Mouse (Mus musculus) intestine, embryonic 15.5 days (tissue): ENCODE data around the gene Gm14434. TPM values are rescaled to one million over a fixed set of nuclear protein-coding genes. Genes with fewer than 3 reads are reported as not detected.
"Not testable (repeated sequence)": the region's sequence is repeated elsewhere in the genome, so short reads cannot be mapped to it uniquely, and the experiment has no call there.

Source experiments
- ATAC-seq: fragments of 200-750 bp; cut with Nextera tagmentation; 2 replicates; pipeline ENCODE4 v1.8.0; 2017; ENCODE audit warnings: moderate TSS enrichment, moderate library complexity
- H3K27ac ChIP-seq: fragments of 300-500 bp; sonication (generic); 2 replicates; pipeline ENCODE4 v1.5.1; 2015; ENCODE audit warnings: mild to moderate bottlenecking, inconsistent platforms
- H3K27me3 ChIP-seq: fragments of 300-500 bp; sonication (generic); replicated peaks from 2 replicates; pipeline ENCODE4 v1.6.1; 2015; ENCODE audit warnings: inconsistent platforms
- H3K36me3 ChIP-seq: fragments of 300-500 bp; sonication (generic); 2 replicates; pipeline ENCODE4 v1.6.1; 2015; ENCODE audit warnings: inconsistent platforms
- H3K4me1 ChIP-seq: fragments of 300-500 bp; sonication (generic); replicated peaks from 2 replicates; pipeline ENCODE4 v1.6.1; 2015; ENCODE audit warnings: inconsistent platforms
- H3K4me2 ChIP-seq: fragments of 300-500 bp; sonication (generic); replicated peaks from 2 replicates; pipeline ENCODE4 v1.6.1; 2015; ENCODE audit warnings: mild to moderate bottlenecking, inconsistent platforms
- H3K4me3 ChIP-seq: fragments of 300-500 bp; sonication (generic); replicated peaks from 2 replicates; pipeline ENCODE4 v1.5.1; 2015; ENCODE audit warnings: inconsistent platforms
- H3K9ac ChIP-seq: fragments of 300-500 bp; sonication (generic); 2 replicates; pipeline ENCODE4 v1.6.1; 2015; ENCODE audit warnings: inconsistent platforms
- H3K9me3 ChIP-seq: fragments of 300-500 bp; sonication (generic); 2 replicates; pipeline ENCODE4 v1.6.1; 2016; ENCODE audit warnings: inconsistent platforms
- WGBS: fragments of 180-500 bp; shearing (Covaris S2); methylation state at CpG from one replicate; pipeline ENCODE4 v1.1.7; 2015; 5-methylcytosine and 5-hydroxymethylcytosine counted together
- polyA plus RNA-seq: library from polyadenylated mRNA; unstranded; fragments of >200 nt; fragmentation: Nextera tagmentation; extraction: Ambion mirVana; gene quantifications from 2 replicates; pipeline ENCODE4 v1.2.1, GENCODE M21; 2015

The Gm14434 gene
- 1.6 and 14.1 TPM in 2 replicates for polyA plus RNA-seq

DNA sequence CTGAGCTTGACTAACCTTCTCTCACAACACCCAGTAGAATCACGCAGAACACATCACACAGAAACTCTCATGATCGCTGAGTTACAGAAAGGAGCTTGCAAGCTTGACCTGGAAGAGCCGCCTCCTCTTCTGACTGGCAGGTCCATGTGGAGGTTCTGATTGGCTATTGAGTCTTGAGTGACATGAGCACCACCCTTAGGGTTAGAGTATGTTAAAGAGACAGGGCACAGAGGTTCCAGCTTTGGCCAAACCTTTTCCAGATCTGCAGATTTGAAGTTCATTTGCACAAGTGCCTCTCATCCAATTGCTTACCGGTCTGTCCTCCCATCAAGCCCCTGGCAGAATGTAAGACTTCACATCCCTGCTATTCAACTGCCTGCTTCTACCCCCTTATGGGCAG is at the start of gene Gm14434:
Gm14434 (minus strand) TSS at position 101 of the 400 bp plus-strand sequence.
- no CpG with 5 or more reads among the region's 4 CpGs for WGBS
- not testable (repeated sequence) for ATAC-seq, H3K4me2 ChIP-seq, H3K27me3 ChIP-seq, H3K36me3 ChIP-seq, H3K9ac ChIP-seq, H3K4me1 ChIP-seq, H3K27ac ChIP-seq, H3K4me3 ChIP-seq, H3K9me3 ChIP-seq

DNA sequence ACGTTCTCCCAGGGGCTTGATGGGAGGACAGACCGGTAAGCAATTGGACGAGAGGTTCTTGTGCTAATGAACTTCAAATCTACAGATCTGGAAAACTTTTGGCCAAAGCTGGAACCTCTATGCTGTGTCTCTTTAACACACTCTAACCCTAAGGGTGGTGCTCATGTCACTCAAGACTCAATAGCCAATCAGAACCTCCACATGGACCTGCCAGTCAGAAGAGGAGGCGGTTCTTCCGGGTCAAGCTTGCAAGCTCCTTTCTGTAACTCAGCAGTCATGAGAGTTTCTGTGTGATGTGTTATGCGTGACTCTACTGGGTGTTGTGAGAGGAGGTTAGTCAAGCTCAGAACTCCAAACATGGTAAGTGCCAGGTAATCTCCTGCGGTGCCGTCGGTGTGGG is 34.2 kb upstream of the Gm14434 start, which contains the start of gene Zfp967:
Zfp967 (plus strand) TSS at position 301 of the 400 bp plus-strand sequence.
- WGBS: no CpG with 5 or more reads among the region's 9 CpGs
- not testable (repeated sequence) for H3K9me3 ChIP-seq, H3K4me1 ChIP-seq, H3K4me2 ChIP-seq, H3K36me3 ChIP-seq, H3K27me3 ChIP-seq, ATAC-seq, H3K4me3 ChIP-seq, H3K9ac ChIP-seq, H3K27ac ChIP-seq

DNA sequence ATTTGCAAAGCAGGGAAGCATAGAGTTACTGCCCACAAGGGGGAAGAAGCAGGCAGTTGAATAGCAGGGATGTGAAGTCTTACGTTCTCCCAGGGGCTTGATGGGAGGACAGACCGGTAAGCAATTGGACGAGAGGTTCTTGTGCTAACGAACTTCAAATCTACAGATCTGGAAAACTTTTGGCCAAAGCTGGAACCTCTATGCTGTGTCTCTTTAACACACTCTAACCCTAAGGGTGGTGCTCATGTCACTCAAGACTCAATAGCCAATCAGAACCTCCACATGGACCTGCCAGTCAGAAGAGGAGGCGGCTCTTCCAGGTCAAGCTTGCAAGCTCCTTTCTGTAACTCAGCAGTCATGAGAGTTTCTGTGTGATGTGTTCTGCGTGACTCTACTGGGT is 63.3 kb downstream of the Gm14434 start, which contains the start of gene Gm14435:
Gm14435 (plus strand) TSS at position 301 of the 400 bp plus-strand sequence.
- ATAC-seq, H3K4me2 ChIP-seq, H3K27me3 ChIP-seq, H3K9ac ChIP-seq, H3K36me3 ChIP-seq, H3K9me3 ChIP-seq, H3K4me1 ChIP-seq, H3K27ac ChIP-seq, H3K4me3 ChIP-seq: not testable (repeated sequence)
- no CpG with 5 or more reads among the region's 6 CpGs for WGBS

Other genes with a start within 250 kb of the Gm14434 start
- gene Gm11009, start 167.3 kb downstream of the Gm14434 start, polyA plus RNA-seq: not detected in 2 replicates
- gene Gm14435, start 63.2 kb downstream of the Gm14434 start, polyA plus RNA-seq: 13.0 and 14.4 TPM in 2 replicates
- gene Zfp967, start 34.3 kb upstream of the Gm14434 start, polyA plus RNA-seq: not detected in 2 replicates
- gene Gm14308, start 149.6 kb upstream of the Gm14434 start, polyA plus RNA-seq: 17.6 and 19.3 TPM in 2 replicates
- 7.8 and 8.8 TPM in 2 replicates for gene Zfp973, start 183.7 kb upstream of the Gm14434 start, polyA plus RNA-seq
- gene Gm14305, start 221.5 kb upstream of the Gm14434 start, polyA plus RNA-seq: 22.8 and 24.9 TPM in 2 replicates